ENCODE assay signal across 22 mouse cellular contexts in the genomic region with DNA sequence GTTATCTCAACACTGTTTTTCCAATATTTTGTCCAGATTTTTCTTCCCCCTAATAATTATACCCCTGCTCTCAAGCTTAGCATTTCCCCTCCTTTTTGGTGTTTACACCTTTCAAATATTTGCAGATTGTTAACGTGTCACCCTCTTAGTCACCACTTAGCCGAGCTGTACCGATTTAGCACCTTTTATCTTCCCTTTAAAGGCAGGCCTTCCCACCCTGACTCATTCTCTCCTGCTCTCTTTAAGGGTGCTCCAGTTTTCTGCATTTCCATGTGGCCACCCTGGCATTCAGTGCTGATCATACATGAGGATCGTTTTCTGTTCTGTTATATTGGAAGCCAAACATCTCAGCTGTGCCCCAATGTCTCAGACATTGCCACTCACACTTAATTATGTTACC. TPM values are rescaled to one million over a fixed set of nuclear protein-coding genes. Genes with fewer than 3 reads are reported as not detected.
"Had no signal": no experiment of that assay in that cellular context is flagged by ENCODE, and none has a peak within 500 bp of the region (broad histone marks: within the 10 kb centered on the region; RNA-seq: fewer than 3 reads in every experiment).

No protein-coding gene starts in this region.

- H3K27ac ChIP-seq: limb, embryonic 10.5 days; limb, embryonic 13.5 days; liver, embryonic 12.5 days; liver, embryonic 15.5 days; stomach, embryonic 15.5 days had no signal

- H3K9ac ChIP-seq: limb, embryonic 13.5 days; liver, embryonic 12.5 days; liver, embryonic 15.5 days; stomach, embryonic 15.5 days had no signal

- H3K27me3 ChIP-seq: limb, embryonic 13.5 days; liver, embryonic 12.5 days; liver, embryonic 15.5 days; stomach, embryonic 15.5 days had no signal

- DNase-seq: kidney, adult 18-20 months; kidney, adult 9 months; kidney, postnatal 14 days; kidney, postnatal 4 days; layer of hippocampus, adult 9-11 months; layer of hippocampus, postnatal 36 days; liver; lung, postnatal 4 days; midbrain, embryonic 14.5 days; right cerebral cortex, adult 18-20 months; right cerebral cortex, postnatal 14 days; spleen, adult 18-20 months; thymus, postnatal 25 days had no signal

- H3K36me3 ChIP-seq: limb, embryonic 10.5 days; limb, embryonic 13.5 days; liver, embryonic 15.5 days; stomach, embryonic 15.5 days had no signal

- H3K4me1 ChIP-seq: limb, embryonic 10.5 days; stomach, embryonic 15.5 days had no signal

- H3K4me2 ChIP-seq: limb, embryonic 13.5 days; liver, embryonic 12.5 days; liver, embryonic 15.5 days; midbrain, embryonic 11.5 days; stomach, embryonic 15.5 days had no signal

- H3K9me3 ChIP-seq: limb, embryonic 10.5 days; limb, embryonic 13.5 days; liver, embryonic 12.5 days; liver, embryonic 15.5 days; stomach, embryonic 15.5 days had no signal

- H3K4me3 ChIP-seq: limb, embryonic 10.5 days; limb, embryonic 13.5 days; liver, embryonic 12.5 days; liver, embryonic 15.5 days; stomach, embryonic 15.5 days had no signal

- ATAC-seq: inflammation-experienced regulatory T-cells, adult 6 months; intestine, embryonic 16.5 days; liver, embryonic 12.5 days had no signal

RNA-seq across cellular contexts. Expression of gene Lrrc4, which starts 41.9 kb away (rescaled TPM):
- total RNA-seq: megakaryocyte progenitor cell, adult 5-6 weeks had no signal
